Mouse (Mus musculus) MEL (cell line): ENCODE results near the gene Elp5.
"Not testable (repeated sequence)": the region's sequence is repeated elsewhere in the genome, so short reads cannot be mapped to it uniquely, and the experiment has no call there.

Experiments
- CTCF ChIP-seq, 3 experiments: IDR thresholded peaks in 2 of 3; conservative IDR thresholded peaks in 1 of 3; 2 replicates each; pipeline ENCODE4 v1.5.1; 2011 to 2012; ENCODE audit warnings: low read length in 3 of 3, low read depth in 2 of 3, mild to moderate bottlenecking in 2 of 3, improper control_type of control experiment in 1 of 3, inconsistent platforms in 1 of 3, mixed read lengths in 1 of 3, moderate library complexity in 1 of 3; ENCODE audit not compliant: control insufficient read depth in 1 of 3, insufficient read depth in 1 of 3, poor library complexity in 1 of 3, severe bottlenecking in 1 of 3
- NELFE ChIP-seq: IDR thresholded peaks from 2 replicates; pipeline ENCODE4 v1.6.1; 2011; ENCODE audit warnings: low read depth, low read length, improper control_type of control experiment
- POLR2AphosphoS2 ChIP-seq: IDR thresholded peaks from 2 replicates; pipeline ENCODE4 v1.6.1; 2011; ENCODE audit warnings: low read length, improper control_type of control experiment
- RCOR1 ChIP-seq: IDR thresholded peaks from 2 replicates; pipeline ENCODE4 v1.6.1; 2012; ENCODE audit warnings: low read depth, mild to moderate bottlenecking, inconsistent platforms, low read length, improper control_type of control experiment
- USF2 ChIP-seq, 2 experiments: IDR thresholded peaks; 2 replicates each; pipeline ENCODE4 v1.6.1; 2011 to 2012; ENCODE audit warnings: improper control_type of control experiment in 2 of 2, low read length in 2 of 2, borderline replicate concordance in 1 of 2, inconsistent platforms in 1 of 2, low read depth in 1 of 2, mild to moderate bottlenecking in 1 of 2; ENCODE audit not compliant: insufficient read depth in 1 of 2

DNA sequence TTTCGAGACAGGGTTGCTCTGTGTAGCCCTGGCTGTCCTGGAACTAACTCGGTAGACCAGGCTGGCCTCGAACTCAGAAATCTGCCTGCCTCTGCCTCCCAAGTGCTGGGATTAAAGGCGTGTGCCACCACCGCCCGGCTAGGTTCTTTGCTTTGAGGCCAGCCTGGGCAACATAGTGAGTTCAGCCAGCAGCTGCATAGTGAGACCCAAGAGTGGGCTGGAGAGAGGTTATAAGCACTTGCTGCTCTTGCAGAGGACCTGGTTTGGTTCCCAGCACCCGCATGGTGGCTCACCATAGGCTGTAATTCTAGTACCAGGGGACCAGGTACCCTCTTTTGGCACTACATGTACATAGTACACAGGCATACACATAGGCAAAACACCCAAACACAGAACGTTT is 52.1 kb downstream of the Elp5 start:
- TF ChIP-seq USF2 (IDR thresholded peaks at IDR 0.05; ENCODE audit: borderline replicate concordance in 1 of 2, insufficient read depth in 1 of 2, low read depth in 1 of 2, low read length in 2 of 2); RCOR1; CTCF (IDR thresholded peaks at IDR 0.05 in 2 of 3, conservative IDR thresholded peaks at IDR 0.05 in 1 of 3; ENCODE audit: control insufficient read depth in 1 of 3, insufficient read depth in 1 of 3, low read depth in 2 of 3, low read length in 3 of 3, poor library complexity in 1 of 3, severe bottlenecking in 1 of 3); NELFE; POLR2AphosphoS2: not testable (repeated sequence)
